Mouse (Mus musculus): ENCODE measurements around the gene Serpinb3a. TPM values are rescaled to one million over a fixed set of nuclear protein-coding genes. Genes with fewer than 3 reads are reported as not detected.
"Not testable (repeated sequence)": the region's sequence is repeated elsewhere in the genome, so short reads cannot be mapped to it uniquely, and the experiment has no call there.

Serpinb3a gene
- polyA plus RNA-seq (2012; fragmentation: generic; extraction: Trizol) = not detected
- long read RNA-seq, experiment 1 = 0 reads
- long read RNA-seq, experiment 2 = 0 reads

GRCm38 (mm10) chr1:107052203-107052602, at the start of gene Serpinb3a:
Gene Serpinb3a (minus strand): TSS chr1:107052303.
- TF ChIP-seq MYOD1 (IDR thresholded peaks at IDR 0.05; ENCODE audit: control insufficient read depth, insufficient read length, low read depth) = no peak
- TF ChIP-seq CTCF (IDR thresholded peaks at IDR 0.05; ENCODE audit: control insufficient read depth, insufficient read depth, insufficient read length) = no peak
- no peak for TF ChIP-seq MYOG (IDR thresholded peaks at IDR 0.05; ENCODE audit: control insufficient read depth, extremely low read depth, insufficient read length)
- no peak for TF ChIP-seq MAX (IDR thresholded peaks at IDR 0.05)
- no peaks in the 10 kb centered on the region for H3K79me3 ChIP-seq (ENCODE audit: low read depth)
- H3K36me3 ChIP-seq (ENCODE audit: control insufficient read depth, insufficient read depth) = no peaks in the 10 kb centered on the region
- H3ac ChIP-seq (ENCODE audit: control insufficient read depth, insufficient read length, low read depth) = no peak within 1 kb of the TSS
- no peak within 1 kb of the TSS for H3K4me3 ChIP-seq (ENCODE audit: insufficient read depth, poor library complexity, severe bottlenecking)
- no peaks in the 10 kb centered on the region for H3K79me2 ChIP-seq (ENCODE audit: control insufficient read depth, insufficient read depth)
- no peaks in the 10 kb centered on the region for H3K27me3 ChIP-seq (ENCODE audit: control insufficient read depth, insufficient read depth, insufficient read length)

- Histone ChIP-seq H3K36me3 (ENCODE audit: control insufficient read depth, insufficient read depth) (no peaks in the 10 kb centered on the region), H3K79me2 (ENCODE audit: control insufficient read depth, insufficient read depth) (no peaks in the 10 kb centered on the region), H3K27me3 (ENCODE audit: control insufficient read depth, insufficient read depth, insufficient read length) (no peaks in the 10 kb centered on the region), H3ac (ENCODE audit: control insufficient read depth, insufficient read length, low read depth) (no peak overlapping the region), H3K4me3 (ENCODE audit: insufficient read depth, poor library complexity, severe bottlenecking) (no peak overlapping the region), H3K79me3 (ENCODE audit: low read depth) (no peaks in the 10 kb centered on the region)
- TF ChIP-seq CEBPB (IDR thresholded peaks at IDR 0.05; ENCODE audit: low read depth) = no peak
These were observed 46.3 kb upstream of the Serpinb3a start for GRCm38 (mm10) chr1:107098417-107098816.

- Histone ChIP-seq H3K79me3 (ENCODE audit: low read depth) (no peaks in the 10 kb centered on the region), H3K27me3 (ENCODE audit: control insufficient read depth, insufficient read depth, insufficient read length) (no peaks in the 10 kb centered on the region), H3K79me2 (ENCODE audit: control insufficient read depth, insufficient read depth) (no peaks in the 10 kb centered on the region), H3ac (ENCODE audit: control insufficient read depth, insufficient read length, low read depth) (no peak within 1 kb of the TSS), H3K36me3 (ENCODE audit: control insufficient read depth, insufficient read depth) (no peaks in the 10 kb centered on the region), H3K4me3 (ENCODE audit: insufficient read depth, poor library complexity, severe bottlenecking) (no peak within 1 kb of the TSS)
- no peak for TF ChIP-seq USF1 (IDR thresholded peaks at IDR 0.05; ENCODE audit: low read depth)
- TF ChIP-seq MAX (IDR thresholded peaks at IDR 0.05) = no peak
- TF ChIP-seq FOSL1 (IDR thresholded peaks at IDR 0.05; ENCODE audit: insufficient read depth, low read length, poor library complexity, severe bottlenecking) = no peak
- TF ChIP-seq CTCF (IDR thresholded peaks at IDR 0.05; ENCODE audit: control insufficient read depth, insufficient read depth, insufficient read length) = no peak
- TF ChIP-seq MYOG (IDR thresholded peaks at IDR 0.05; ENCODE audit: control insufficient read depth, extremely low read depth, insufficient read length) = no peak
- no peak for TF ChIP-seq CEBPB (IDR thresholded peaks at IDR 0.05; ENCODE audit: low read depth)
- TF ChIP-seq MYOD1 (IDR thresholded peaks at IDR 0.05; ENCODE audit: control insufficient read depth, insufficient read length, low read depth) = no peak
These were observed 31.3 kb upstream of the Serpinb3a start, which contains the start of gene Serpinb3d for GRCm38 (mm10) chr1:107083406-107083805. Gene Serpinb3d (minus strand): TSS chr1:107083506.

- H3K36me3 ChIP-seq (ENCODE audit: control insufficient read depth, insufficient read depth); H3K79me3 ChIP-seq (ENCODE audit: low read depth): not testable (repeated sequence)
These were observed 17.9 kb downstream of the Serpinb3a start for GRCm38 (mm10) chr1:107034236-107034635.

GRCm38 (mm10) chr1:107025886-107026285, 26.2 kb downstream of the Serpinb3a start:
- Histone ChIP-seq H3ac (ENCODE audit: control insufficient read depth, insufficient read length, low read depth) (no peak overlapping the region), H3K79me2 (ENCODE audit: control insufficient read depth, insufficient read depth) (no peaks in the 10 kb centered on the region), H3K4me3 (ENCODE audit: insufficient read depth, poor library complexity, severe bottlenecking) (no peak overlapping the region), H3K27me3 (ENCODE audit: control insufficient read depth, insufficient read depth, insufficient read length) (no peaks in the 10 kb centered on the region), H3K36me3 (ENCODE audit: control insufficient read depth, insufficient read depth) (no peaks in the 10 kb centered on the region), H3K79me3 (ENCODE audit: low read depth) (no peaks in the 10 kb centered on the region)
- TF ChIP-seq MAX (IDR thresholded peaks at IDR 0.05) (no peak), CTCF (IDR thresholded peaks at IDR 0.05; ENCODE audit: control insufficient read depth, insufficient read depth, insufficient read length) (no peak), MYOG (IDR thresholded peaks at IDR 0.05; ENCODE audit: control insufficient read depth, extremely low read depth, insufficient read length) (no peak), USF1 (IDR thresholded peaks at IDR 0.05; ENCODE audit: low read depth) (no peak)

More at GRCm38 (mm10) chr1:107034236-107034635, 17.9 kb downstream of the Serpinb3a start:
- H3K4me3 ChIP-seq (ENCODE audit: insufficient read depth, poor library complexity, severe bottlenecking); H3K27me3 ChIP-seq (ENCODE audit: control insufficient read depth, insufficient read depth, insufficient read length); H3K79me2 ChIP-seq (ENCODE audit: control insufficient read depth, insufficient read depth); H3ac ChIP-seq (ENCODE audit: control insufficient read depth, insufficient read length, low read depth): not testable (repeated sequence)

GRCm38 (mm10) chr1:107015210-107015609, 36.9 kb downstream of the Serpinb3a start:
- H3K79me3 ChIP-seq (ENCODE audit: low read depth) = no peaks in the 10 kb centered on the region
- H3K4me3 ChIP-seq (ENCODE audit: insufficient read depth, poor library complexity, severe bottlenecking) = no peak overlapping the region
- no peaks in the 10 kb centered on the region for H3K36me3 ChIP-seq (ENCODE audit: control insufficient read depth, insufficient read depth)
- H3ac ChIP-seq (ENCODE audit: control insufficient read depth, insufficient read length, low read depth) = no peak overlapping the region
- TF ChIP-seq MYOG (IDR thresholded peaks at IDR 0.05; ENCODE audit: control insufficient read depth, extremely low read depth, insufficient read length) (no peak), MYOD1 (IDR thresholded peaks at IDR 0.05; ENCODE audit: control insufficient read depth, insufficient read length, low read depth) (no peak), CEBPB (IDR thresholded peaks at IDR 0.05; ENCODE audit: low read depth) (no peak), FOSL1 (IDR thresholded peaks at IDR 0.05; ENCODE audit: insufficient read depth, low read length, poor library complexity, severe bottlenecking) (no peak), MAX (IDR thresholded peaks at IDR 0.05) (no peak), CTCF (IDR thresholded peaks at IDR 0.05; ENCODE audit: control insufficient read depth, insufficient read depth, insufficient read length) (no peak), USF1 (IDR thresholded peaks at IDR 0.05; ENCODE audit: low read depth) (no peak)
- no peaks in the 10 kb centered on the region for H3K79me2 ChIP-seq (ENCODE audit: control insufficient read depth, insufficient read depth)
- H3K27me3 ChIP-seq (ENCODE audit: control insufficient read depth, insufficient read depth, insufficient read length) = no peaks in the 10 kb centered on the region

Measured in C2C12 (cell line).